Mouse (Mus musculus): Measurements from ENCODE around the gene Tmem254c. TPM values are rescaled to one million over a fixed set of nuclear protein-coding genes. Genes with fewer than 3 reads are reported as not detected.
"Not testable (repeated sequence)": the region's sequence is repeated elsewhere in the genome, so short reads cannot be mapped to it uniquely, and the experiment has no call there.

The Tmem254c gene
- polyA plus RNA-seq, 1 experiment, result 4.2 TPM

DNA sequence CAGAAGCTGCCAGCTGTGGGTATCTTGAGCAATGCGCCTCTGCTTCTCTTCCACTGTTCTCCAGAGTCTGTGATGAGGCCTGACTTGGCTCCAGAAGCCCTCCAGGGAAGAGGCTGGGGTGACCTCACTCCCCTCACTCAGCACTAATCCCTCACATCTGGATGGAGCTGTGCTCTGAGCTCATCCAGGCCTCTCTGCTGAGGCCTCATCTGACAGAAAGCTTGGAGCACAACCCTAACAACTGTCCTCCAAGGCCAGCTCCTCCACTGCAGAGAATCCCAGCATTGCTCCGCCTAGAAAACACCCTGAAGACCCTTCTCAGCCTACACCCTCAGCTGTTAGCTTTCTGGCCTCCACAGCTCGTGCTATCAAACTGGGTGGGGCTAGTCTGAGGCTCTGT, 32.8 kb downstream of the Tmem254c start:
- not testable (repeated sequence) for H3K79me2 ChIP-seq (ENCODE audit: control insufficient read depth, insufficient read depth); H3K4me3 ChIP-seq

DNA sequence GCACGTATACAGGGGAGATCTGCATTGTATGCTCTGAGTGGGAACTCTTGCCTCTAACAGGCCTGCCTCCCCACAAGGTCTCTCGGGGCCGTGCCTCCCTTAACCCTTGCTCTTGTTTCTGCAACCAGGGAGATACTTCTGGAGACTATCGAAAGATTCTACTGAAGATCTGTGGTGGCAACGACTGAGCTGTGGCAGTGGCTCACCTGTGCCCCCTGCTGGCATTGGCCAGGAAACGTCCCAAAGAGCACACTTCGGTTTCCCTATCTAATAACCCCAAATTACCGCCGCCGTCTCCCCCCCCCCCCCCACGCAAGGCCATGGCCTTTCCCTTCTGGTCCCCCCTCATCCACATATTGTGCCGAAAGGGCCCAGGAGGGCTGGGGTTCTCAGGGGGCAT, 41.5 kb downstream of the Tmem254c start:
- not testable (repeated sequence) for H3K4me3 ChIP-seq; H3K4me2 ChIP-seq (ENCODE audit: low read depth); H3K79me2 ChIP-seq (ENCODE audit: control insufficient read depth, insufficient read depth); H3K27me3 ChIP-seq (ENCODE audit: control insufficient read depth, insufficient read depth, insufficient read length); H3K36me3 ChIP-seq (ENCODE audit: control insufficient read depth, insufficient read depth); H3ac ChIP-seq (ENCODE audit: control insufficient read depth, insufficient read length)

More for the DNA sequence above, 32.8 kb downstream of the Tmem254c start:
- not testable (repeated sequence) for H3ac ChIP-seq (ENCODE audit: control insufficient read depth, insufficient read length); H3K27me3 ChIP-seq (ENCODE audit: control insufficient read depth, insufficient read depth, insufficient read length); H3K4me2 ChIP-seq (ENCODE audit: low read depth); H3K36me3 ChIP-seq (ENCODE audit: control insufficient read depth, insufficient read depth)

DNA sequence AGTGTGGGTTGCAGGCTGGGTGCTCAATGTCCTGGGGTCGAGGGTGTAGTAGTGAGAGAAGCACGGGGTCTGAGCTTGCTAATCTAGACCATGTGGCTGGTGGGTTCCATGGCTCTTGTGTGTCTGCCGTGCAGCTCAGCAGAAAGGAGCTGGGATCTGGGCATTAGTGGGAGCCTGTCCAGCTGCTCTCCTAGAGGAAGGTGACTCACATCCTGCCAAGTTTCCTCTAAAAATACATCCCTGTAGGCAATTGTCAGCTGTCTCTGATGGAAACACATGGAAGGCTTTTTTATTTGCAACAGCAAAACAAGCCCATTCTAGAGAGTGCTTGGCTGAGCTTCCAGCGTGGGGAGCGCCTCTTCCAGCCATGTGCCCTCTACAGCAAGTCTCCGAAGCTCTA, 44.3 kb downstream of the Tmem254c start:
- H3ac ChIP-seq (ENCODE audit: control insufficient read depth, insufficient read length); H3K4me3 ChIP-seq; H3K36me3 ChIP-seq (ENCODE audit: control insufficient read depth, insufficient read depth); H3K27me3 ChIP-seq (ENCODE audit: control insufficient read depth, insufficient read depth, insufficient read length); H3K79me2 ChIP-seq (ENCODE audit: control insufficient read depth, insufficient read depth); H3K4me2 ChIP-seq (ENCODE audit: low read depth): not testable (repeated sequence)

DNA sequence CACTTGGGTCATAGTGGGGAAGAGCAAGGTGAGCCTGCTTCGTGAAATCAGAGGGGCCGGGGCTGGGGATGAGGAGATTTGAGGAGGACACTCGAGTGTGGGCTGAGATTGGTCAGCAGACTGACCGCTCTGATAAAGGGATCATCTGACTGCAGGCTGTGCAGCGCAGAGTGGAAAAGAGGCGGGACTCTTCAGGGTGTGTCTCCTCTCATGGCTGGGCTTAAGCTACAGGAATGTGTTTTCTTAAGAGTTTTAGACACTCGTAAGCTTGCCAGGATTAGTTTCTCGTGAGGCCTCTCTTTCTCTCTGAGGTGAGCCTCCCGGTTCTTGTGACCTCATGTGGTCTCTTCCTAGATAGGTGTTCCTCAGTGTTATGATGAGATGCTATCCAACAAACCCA, 45.6 kb downstream of the Tmem254c start:
- not testable (repeated sequence) for H3K4me2 ChIP-seq (ENCODE audit: low read depth); H3ac ChIP-seq (ENCODE audit: control insufficient read depth, insufficient read length); H3K27me3 ChIP-seq (ENCODE audit: control insufficient read depth, insufficient read depth, insufficient read length); H3K79me2 ChIP-seq (ENCODE audit: control insufficient read depth, insufficient read depth); H3K4me3 ChIP-seq; H3K36me3 ChIP-seq (ENCODE audit: control insufficient read depth, insufficient read depth)

DNA sequence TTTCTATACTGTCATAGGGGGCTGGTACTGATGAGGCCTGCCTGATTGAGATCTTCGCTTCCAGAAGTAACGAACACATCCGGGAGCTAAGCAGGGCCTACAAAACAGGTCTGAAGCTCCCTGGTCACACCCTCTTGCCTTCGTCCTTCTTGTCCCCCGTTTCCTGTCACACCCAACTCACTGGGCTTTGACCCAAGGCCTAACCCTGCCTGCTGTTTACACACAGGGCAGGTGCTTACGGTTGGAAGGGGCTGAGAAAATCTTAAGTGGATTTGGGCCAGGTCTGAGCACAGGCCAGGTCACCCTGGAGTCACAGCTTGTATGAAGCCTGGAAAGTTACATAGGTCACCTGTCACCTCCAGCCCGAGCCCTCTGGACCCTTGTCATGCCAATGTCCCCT, 50.7 kb downstream of the Tmem254c start:
- not testable (repeated sequence) for H3ac ChIP-seq (ENCODE audit: control insufficient read depth, insufficient read length); H3K79me2 ChIP-seq (ENCODE audit: control insufficient read depth, insufficient read depth); H3K36me3 ChIP-seq (ENCODE audit: control insufficient read depth, insufficient read depth); H3K4me3 ChIP-seq; H3K27me3 ChIP-seq (ENCODE audit: control insufficient read depth, insufficient read depth, insufficient read length); H3K4me2 ChIP-seq (ENCODE audit: low read depth)

Other genes with a start within 250 kb of the Tmem254c start
- gene Anxa11, start 225.2 kb downstream of the Tmem254c start, polyA plus RNA-seq (2012; fragmentation: generic; extraction: Trizol), result 140 TPM
- gene Plac9a, start 164.3 kb downstream of the Tmem254c start, polyA plus RNA-seq (2012; fragmentation: generic; extraction: Trizol), result 0.10 TPM
- gene Tmem254a, start 139.7 kb downstream of the Tmem254c start, polyA plus RNA-seq (2012; fragmentation: generic; extraction: Trizol), result 1.4 TPM
- gene Cphx1, start 129.1 kb downstream of the Tmem254c start, polyA plus RNA-seq (2012; fragmentation: generic; extraction: Trizol), result not detected
- gene Duxbl1, start 88.8 kb downstream of the Tmem254c start, polyA plus RNA-seq (2012; fragmentation: generic; extraction: Trizol), result not detected
- gene Gm9780, start 24.6 kb downstream of the Tmem254c start, polyA plus RNA-seq (2012; fragmentation: generic; extraction: Trizol), result 0.61 TPM
- not detected for gene Cphx2, start 14.2 kb upstream of the Tmem254c start, polyA plus RNA-seq (2012; fragmentation: generic; extraction: Trizol)
- 0.23 TPM for gene Cphx3, start 14.9 kb upstream of the Tmem254c start, polyA plus RNA-seq (2012; fragmentation: generic; extraction: Trizol)
- gene Duxbl2, start 51.0 kb upstream of the Tmem254c start, polyA plus RNA-seq (2012; fragmentation: generic; extraction: Trizol), result 0.22 TPM
- gene Plac9b, start 115.1 kb upstream of the Tmem254c start, polyA plus RNA-seq (2012; fragmentation: generic; extraction: Trizol), result 1.6 TPM
- 9.6 TPM for gene Tmem254b, start 139.7 kb upstream of the Tmem254c start, polyA plus RNA-seq (2012; fragmentation: generic; extraction: Trizol)
- 0.74 TPM for gene Duxbl3, start 190.6 kb upstream of the Tmem254c start, polyA plus RNA-seq (2012; fragmentation: generic; extraction: Trizol)